Mouse (Mus musculus) urinary bladder, postnatal 10 days (tissue): ENCODE data around the gene Hist1h4m.
"Not testable (repeated sequence)": the region's sequence is repeated elsewhere in the genome, so short reads cannot be mapped to it uniquely, and the experiment has no call there.

Experiments used
- DNase-seq: peaks from one replicate; pipeline ENCODE4 v3.0.0; 2022; ENCODE audit warnings: low spot score

The Hist1h4m gene

DNA sequence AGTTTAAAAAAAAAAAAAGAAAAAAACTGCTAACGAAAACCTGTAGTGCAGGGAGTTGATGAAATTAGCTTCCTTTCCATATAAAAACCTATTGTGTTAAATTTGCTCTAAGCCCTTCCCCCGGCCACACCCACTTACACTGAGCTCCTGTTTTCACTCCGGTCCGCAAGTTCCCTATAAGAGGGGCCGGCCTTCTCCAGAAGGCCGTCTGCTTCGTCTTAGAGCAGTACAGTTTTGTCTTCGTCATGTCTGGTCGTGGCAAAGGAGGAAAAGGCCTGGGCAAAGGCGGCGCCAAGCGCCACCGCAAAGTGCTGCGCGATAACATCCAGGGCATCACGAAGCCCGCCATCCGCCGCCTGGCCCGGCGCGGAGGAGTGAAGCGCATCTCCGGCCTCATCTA is at the start of gene Hist1h4m:
Gene Hist1h4m (plus strand): TSS at position 208 of the 400 bp plus-strand sequence.
- not testable (repeated sequence) for DNase-seq

DNA sequence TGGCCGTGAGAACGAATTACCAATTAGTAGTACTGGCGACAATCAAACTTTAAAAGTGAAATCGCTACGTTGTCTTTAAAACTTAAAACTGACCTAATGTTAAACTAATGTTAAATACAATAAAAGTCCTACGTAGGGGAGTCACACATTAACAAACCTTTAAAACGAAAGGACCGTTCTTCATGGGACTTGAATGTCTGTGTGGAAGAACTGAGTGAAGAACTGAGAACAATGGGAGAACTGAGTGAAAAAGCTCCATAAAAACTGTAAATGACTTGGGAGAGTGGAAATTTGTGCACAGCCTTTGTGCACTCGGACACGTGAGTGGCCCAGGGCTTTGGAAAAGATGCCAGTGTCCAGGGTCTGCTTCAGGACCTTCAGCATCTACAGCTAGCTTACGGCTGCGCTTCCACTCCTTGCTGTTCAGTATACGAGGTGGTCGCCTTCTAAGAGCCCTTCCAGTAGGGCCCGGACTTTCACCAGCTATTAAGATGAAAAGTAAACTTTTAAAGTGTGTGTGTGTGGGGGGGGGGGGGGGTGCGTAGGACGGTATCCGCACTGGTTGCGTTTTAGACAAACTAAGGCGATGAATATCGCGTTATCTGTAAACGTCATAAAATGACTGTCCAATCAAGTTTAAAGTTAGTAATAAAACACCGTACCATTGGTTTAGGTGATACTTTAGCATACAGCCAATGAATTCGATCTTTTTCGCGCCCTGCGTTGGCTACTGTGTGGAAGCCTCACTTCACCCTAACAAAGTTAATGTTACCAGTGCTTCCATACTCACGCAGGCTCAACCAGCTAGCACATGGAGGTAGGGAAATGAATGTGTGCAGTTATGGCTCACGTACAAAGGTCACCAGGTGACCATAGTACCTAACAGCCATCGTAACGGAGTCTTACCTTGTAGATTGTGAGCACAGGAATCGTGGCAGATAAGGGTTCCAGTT is 32.5 kb upstream of the Hist1h4m start:
- DNase-seq = peak; percentile 13

DNA sequence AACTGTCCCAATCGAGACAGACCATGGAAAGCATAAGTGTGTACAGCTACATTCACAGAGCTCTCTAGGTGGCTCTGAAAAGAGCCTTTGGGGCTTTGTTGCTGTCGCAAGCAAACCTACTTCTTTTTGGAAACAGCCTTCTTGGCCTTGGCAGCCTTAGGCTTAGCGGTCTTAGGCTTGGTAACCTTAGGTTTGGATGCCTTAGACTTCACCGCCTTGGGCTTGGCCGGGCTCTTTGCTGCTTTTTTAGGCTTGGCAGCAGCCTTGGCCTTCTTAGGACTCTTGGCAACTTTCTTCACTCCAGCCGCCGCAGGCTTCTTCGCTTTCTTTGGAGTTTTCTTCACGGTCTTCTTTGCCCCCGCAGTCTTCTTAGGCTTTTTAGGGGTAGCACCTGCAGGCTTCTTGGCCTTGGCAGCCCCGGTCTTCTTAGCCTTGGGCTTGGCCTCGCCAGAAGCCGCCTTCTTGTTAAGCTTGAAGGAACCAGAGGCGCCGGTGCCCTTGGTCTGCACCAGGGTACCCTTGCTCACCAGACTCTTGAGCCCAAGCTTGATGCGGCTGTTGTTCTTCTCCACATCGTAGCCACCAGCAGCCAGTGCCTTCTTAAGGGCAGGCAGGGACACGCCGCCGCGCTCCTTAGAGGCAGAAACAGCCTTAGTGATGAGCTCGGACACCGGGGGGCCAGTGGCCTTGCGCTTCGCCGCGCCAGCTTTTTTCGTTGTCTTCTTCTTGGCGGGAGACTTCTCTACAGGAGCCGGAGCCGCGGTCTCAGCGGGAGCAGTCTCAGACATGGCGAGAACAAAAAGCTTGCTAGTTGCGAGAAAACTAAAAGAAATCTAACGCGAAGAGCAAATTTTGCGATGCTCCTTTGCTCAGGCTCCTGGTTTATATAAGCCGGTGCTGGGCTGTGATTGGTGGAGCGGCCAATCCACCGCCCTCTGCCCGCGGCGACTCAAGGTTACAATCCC is 31.5 kb upstream of the Hist1h4m start, which contains the start of gene Hist1h1b:
Gene Hist1h1b (minus strand): TSS at position 859 of the 965 bp plus-strand sequence.
- DNase-seq = peak; percentile 9

DNA sequence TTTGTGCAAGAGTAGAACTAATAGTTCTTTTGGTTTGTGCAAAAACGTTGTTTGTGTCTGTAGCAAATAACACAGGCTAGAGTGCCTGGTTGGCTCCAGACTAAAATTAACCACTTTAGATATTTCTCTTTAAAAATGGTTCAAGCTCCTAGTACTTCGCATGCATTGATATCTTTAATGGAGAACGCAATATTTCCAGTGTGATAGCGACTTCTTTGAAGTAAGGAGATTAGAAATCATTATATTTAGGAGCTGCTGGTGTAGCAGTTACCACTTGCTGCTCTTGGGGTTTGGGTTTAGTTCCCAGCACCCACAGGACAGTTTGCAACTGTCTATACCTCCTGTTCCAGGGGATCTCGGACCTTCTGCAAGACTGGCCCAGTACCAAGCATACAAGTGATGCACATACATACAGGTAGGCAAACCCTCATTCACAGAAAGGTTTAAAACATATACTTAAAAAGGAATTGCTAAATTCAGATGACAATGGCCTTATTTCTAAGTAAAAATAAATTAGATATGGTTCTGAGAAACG is 30.5 kb upstream of the Hist1h4m start:
- no peak for DNase-seq

DNA sequence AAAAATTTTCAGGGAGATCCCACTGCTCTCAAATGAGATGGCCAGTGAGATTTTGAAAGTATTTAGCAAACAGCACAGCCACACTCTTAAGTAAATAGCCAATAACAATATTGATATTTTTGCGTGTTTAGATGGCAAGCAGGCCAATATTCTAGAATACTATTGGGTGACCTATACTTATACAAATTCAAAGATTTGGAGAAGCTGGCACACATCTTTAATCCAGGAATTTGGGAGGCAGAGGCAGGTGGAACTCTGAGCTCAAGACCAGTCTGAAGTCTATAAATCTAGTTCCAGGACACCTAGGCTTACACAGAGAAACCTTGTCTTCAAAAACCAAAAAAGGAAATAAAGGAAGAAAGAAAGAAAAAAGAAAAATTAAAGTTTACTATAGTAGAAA is 29.9 kb upstream of the Hist1h4m start:
- DNase-seq = no peak

DNA sequence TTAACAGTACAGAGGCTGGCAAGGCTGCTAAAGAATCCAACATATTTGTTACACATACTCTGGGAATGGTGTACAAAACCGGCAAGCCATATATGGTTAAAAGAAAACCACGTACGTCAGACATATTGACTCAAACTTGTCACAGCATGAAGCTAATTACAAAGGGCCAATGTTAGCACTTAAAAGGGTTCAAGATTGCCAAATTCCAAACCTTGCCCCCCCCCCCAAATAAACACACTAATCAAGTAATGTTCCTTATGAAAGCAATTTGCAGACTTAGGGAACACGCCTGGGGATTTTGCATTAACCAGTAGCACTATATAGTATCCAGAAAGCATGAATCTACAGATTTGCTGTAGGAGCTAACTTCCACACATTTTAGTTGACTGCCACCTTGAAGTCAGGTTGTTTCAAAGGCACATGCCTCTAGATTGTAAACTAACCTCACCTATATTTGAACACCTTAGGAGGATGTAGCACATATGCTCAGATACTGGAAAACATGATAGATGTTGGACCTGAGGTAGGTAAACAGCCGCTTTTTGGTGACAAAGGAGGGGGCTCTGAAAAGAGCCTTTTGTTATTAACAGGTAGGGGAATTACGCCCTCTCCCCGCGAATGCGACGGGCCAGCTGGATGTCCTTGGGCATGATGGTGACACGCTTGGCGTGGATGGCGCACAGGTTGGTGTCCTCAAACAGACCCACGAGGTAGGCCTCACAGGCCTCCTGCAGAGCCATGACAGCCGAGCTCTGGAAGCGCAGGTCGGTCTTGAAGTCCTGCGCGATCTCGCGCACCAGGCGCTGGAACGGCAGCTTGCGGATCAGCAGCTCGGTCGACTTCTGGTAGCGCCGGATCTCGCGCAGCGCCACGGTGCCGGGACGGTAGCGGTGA is 28.9 kb upstream of the Hist1h4m start:
- not testable (repeated sequence) for DNase-seq

DNA sequence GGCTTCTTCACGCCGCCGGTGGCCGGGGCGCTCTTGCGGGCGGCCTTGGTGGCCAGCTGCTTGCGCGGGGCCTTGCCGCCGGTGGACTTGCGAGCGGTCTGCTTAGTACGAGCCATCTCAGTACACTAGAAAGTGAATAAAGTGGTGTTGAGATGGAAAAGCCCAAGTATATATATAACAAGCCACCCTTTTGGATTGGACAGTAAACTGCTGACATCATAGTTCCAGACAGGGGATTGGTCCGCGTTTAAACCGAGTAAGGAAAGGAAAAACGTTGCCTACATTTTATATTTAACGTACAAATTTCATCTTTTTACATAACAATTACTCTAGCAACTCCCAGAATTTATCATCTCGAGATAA is 28.3 kb upstream of the Hist1h4m start, which contains the start of gene Hist1h3i:
Gene Hist1h3i (minus strand): TSS at position 116 of the 363 bp plus-strand sequence.
- no peak for DNase-seq

DNA sequence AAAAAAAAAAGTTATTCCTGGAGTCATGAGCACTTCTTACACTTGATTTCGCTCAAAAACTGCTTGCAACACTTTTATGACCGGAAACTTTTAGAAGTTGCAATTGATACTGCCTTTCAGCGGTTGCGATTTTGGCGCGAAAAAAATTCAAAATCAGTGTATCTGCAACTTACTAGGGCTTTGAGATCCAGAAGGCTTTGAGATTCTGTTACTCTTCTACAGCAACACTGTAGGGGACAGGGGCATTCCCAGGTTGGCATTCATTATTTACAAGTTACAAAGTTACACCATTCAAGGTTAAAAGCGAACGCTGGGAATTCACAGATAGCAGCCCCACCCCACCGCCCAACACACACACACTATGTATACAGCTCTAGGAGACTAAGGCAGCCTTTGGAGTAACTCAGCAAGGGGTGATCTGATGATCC is 27.8 kb upstream of the Hist1h4m start:
- DNase-seq = no peak

DNA sequence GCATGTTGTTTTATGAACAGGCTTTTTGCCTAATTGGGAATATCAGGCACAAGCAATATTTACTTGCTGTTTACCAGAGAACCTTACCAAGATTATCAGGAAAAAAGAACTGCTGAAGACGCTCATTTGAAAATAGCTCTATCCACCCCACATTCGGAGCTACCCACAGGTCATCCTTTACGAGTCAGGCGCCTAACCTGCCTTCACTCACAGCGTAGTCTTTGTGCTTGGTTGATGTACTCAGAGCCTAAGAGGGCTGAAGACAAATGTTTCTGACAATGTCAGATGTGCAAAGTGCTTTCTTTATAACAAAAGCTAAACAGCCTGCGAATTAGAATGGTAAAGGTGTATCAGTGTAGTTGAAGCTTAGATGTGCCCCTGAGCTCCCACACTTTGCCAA is 27.2 kb upstream of the Hist1h4m start:
- DNase-seq = no peak

DNA sequence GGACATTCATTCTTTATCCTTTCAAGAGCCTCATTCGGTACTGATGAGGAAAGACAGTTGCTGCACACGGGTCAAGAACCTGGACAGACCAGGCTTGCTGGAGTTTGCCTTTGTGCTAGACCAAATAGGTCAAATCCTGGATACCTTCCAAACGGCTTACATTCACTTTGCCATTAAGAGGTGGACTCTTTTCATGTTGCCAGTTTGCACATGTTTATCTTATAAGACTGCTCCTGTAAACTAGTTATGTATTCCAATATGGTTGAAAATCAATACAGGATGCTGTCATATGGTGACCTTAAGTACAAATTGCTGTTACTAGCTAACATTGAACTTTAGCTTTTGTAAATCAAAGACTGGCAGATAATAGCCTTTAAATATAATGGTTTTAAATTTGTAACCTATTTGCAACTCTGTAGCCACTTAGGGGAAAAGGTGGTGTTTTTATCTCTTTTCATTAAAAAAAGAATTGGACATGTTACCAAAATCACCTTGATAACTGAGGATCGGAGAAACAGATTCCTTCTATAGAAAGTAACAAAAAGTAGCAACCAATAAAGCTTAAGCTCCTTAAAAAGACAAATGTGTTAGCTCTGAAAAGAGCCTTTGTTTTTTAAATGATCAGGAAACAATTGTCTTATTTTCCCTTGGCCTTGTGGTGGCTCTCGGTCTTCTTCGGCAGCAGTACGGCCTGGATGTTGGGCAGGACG is 25.2 kb upstream of the Hist1h4m start:
- DNase-seq = no peak

DNA sequence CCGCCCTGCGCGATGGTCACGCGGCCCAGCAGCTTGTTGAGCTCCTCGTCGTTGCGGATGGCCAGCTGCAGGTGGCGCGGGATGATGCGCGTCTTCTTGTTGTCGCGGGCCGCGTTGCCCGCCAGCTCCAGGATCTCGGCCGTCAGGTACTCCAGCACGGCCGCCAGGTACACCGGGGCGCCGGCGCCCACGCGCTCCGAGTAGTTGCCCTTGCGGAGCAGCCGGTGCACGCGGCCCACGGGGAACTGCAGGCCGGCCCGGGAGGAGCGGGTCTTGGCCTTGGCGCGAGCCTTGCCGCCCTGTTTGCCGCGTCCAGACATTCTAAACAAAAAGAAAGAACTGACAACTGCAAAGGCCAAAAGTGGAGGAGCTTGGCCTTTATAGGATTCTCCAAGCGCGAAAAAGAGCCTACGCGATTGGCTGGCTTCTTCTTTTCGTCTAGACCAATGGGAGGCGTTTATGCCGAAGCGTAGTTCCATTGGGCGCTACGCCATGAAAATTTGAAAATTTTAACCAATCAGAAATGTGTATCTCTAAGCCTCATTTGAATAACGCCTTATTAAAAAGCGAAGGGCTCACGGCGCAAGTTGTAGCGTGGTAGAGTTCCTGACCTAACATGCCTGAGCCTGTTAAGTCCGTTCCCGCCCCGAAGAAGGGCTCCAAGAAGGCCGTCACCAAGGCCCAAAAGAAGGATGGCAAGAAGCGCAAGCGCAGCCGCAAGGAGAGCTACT is 24.5 kb upstream of the Hist1h4m start, which contains the start of the genes Hist1h2an and Hist1h2bp:
Gene Hist1h2an (minus strand): TSS at position 320 of the 731 bp plus-strand sequence.
Gene Hist1h2bp (plus strand): TSS at position 563 of the 731 bp plus-strand sequence.
- peak; percentile 27 for DNase-seq

DNA sequence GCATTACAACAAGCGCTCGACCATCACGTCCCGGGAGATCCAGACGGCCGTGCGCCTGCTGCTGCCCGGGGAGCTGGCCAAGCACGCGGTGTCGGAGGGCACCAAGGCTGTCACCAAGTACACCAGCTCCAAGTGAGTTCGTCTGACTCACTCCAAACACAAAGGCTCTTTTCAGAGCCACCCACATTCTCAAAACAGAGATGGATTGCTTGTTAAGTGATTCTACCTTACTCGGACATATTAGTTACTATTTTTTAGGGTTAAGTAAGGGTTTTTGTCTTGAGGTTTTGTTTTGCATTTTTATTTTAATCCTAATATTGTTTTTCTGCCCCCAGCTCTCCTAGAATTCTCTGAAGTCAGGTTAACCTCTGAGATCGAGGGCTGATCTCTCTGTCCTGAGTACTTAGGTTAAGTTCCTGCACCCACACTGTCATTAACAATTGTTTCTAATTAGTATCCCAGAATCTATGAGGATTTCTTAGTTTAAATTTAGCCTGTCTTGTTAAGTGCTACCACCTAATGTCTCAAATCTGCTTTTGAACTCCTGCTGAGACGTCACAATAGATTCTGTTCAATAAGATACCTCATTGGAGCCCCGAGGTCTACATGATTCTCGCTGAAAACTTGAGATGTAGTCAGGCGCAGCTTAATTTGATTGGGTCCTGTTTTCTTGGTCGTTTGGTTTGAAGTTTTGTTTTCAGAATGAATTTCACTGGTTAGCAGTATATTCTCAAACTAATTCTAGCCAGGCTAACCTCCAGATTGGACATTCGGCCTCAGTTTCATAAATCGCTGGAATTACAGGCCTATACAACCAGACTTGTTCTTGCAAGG is 23.6 kb upstream of the Hist1h4m start:
- DNase-seq = no peak

DNA sequence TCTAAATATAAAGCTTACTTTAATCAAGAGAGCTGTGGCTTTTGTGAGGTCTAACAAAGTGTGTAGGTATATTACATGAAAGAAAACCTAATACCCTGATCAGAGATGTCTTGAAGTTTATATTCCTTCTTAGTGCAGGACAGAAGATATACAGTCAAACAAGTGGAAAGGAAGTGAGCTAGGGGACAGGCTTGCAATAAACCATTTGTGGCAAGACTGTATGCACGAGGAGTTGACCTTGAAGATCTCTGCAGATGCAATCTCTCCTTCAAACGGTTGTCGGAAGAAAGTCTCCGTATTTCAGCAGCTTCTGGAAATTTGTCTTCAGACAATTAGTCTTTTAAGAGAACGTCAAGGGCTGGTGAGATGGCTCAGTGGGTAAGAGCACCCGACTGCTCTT is 21.6 kb upstream of the Hist1h4m start:
- DNase-seq = no peak

DNA sequence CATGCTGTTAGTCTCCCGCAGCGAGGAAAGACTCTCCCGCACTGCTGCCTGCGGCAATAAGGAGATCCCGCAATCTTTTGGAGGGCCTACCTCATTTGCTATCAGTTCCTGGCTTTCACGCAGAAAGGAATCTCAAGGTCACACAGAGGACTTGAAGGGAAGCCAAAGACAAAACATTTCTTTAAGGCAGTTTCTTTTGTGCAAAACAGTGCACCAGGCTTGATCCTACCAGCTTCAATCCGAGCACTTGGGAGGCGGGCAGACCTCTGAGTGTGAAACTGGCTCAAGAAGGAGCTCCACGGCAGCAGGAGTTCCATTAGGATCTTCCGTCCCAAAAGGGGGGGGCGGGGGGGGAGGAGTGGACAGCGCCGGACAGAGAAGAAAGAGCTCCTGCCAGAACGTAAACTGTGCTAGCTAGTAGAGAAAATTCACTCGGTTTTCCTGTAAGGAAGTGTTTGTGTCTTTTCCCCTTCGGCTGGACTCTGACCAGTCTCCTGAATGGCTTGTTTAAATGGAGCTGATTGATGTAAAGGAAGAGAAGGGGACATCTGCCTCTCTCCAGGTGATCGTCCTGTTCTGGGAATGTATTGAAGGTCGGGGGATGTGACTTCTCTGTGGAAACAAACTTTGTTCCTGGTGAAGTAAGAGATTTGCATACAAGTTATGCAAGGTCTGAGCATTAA is 20.8 kb upstream of the Hist1h4m start:
- DNase-seq = no peak

DNA sequence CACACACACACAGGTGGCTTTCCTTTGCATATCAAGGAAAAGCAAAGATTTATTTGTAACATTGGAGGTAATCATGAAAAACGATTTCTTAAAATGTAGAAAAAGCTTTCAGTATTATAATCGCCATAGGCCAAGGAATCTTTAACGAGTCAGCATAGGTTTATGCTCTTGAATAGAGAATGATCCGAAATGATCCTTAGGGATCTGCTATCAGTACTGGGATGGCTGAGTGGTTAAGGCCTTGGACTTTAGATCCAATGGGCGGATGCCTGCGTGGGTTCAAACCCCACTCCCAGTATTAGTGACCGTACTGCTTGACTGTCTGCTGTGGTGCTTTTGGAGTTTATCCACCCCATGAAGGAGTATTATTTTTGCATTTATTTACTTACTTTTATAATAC is 16.0 kb upstream of the Hist1h4m start:
- DNase-seq = no peak

DNA sequence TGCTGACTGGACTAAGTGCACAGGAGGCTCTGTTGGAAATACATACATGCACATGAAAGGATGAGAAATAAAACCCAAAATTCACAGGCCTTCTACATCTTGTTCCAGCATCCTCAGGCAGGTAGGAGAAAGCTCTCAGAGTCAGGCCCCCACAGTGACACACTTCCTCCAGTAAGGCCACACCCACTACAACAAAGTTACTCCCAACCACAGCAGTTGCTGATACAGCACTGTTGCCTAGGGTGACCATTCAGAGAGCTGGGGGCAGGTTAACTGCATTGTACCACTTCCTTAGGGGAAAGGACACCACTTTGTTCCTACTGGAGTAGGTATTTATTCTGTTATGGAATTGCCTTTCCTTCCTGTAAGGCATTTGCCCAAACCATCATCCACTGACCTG is 14.4 kb upstream of the Hist1h4m start:
- DNase-seq = not testable (repeated sequence)

DNA sequence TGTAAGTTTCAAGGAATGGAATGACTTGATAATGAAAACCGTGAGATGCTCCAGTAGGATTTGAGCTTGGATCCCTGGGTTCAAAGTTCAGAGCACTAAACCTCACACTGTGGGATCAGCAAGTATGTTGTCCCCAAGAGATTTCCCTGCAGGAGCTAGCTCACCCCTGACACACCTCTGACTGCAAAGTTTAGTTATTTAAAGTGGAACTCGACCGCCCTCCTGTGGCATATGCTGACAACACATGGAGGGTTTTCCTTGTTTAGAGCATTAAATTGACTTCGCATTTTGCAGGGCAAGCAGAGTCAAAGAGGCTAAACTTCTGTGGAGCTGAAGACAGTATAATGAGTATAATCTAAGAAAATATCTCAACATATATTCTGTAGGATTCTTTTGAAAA is 8.5 kb upstream of the Hist1h4m start:
- not testable (repeated sequence) for DNase-seq

DNA sequence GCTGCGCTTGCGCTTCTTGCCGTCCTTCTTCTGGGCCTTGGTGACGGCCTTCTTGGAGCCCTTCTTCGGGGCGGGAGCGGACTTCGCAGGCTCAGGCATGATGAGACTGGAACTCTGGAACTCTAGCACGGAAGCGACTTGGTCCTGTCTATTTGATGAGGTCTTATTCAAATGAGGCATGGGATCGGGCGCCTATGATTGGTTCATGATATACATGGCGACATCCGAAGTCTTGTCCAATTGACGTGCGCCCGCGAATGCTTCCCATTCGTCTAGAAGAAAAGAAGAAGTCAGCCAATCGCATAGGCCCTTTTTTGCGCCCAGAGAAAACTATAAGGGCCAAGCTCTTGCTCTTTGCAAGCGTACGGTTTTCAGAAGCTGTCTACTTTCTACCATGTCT is 1.5 kb upstream of the Hist1h4m start, which contains the start of the genes Hist1h2bq and Hist1h2ao:
Gene Hist1h2bq (minus strand): TSS at position 125 of the 400 bp plus-strand sequence.
Gene Hist1h2ao (plus strand): TSS at position 393 of the 400 bp plus-strand sequence.
- DNase-seq = not testable (repeated sequence)
